Mouse (Mus musculus): ENCODE data around the gene Itga3.

- TF ChIP-seq CTCF (IDR thresholded peaks at IDR 0.05; ENCODE audit: borderline replicate concordance, insufficient read depth, low read depth, low read length) (no peak), POLR2A (IDR thresholded peaks at IDR 0.05; ENCODE audit: borderline replicate concordance, insufficient read depth, low read length) (no peak)
Measured at GRCm38 (mm10) chr11:95119990-95120632, 43.5 kb upstream of the Itga3 start, which contains the start of gene Dlx3.

Data from cerebellum, adult 2 months (tissue).